Mouse (Mus musculus) layer of hippocampus, postnatal 36 days (tissue): ENCODE measurements around the gene Tcl1b3. TPM values are rescaled to one million over a fixed set of nuclear protein-coding genes. Genes with fewer than 3 reads are reported as not detected.
"Not testable (repeated sequence)": the region's sequence is repeated elsewhere in the genome, so short reads cannot be mapped to it uniquely, and the experiment has no call there.

ENCODE experiments used
- DNase-seq, 2 experiments: peaks; one replicate each; pipeline ENCODE4 v3.0.0; 2022
- total RNA-seq, 2 experiments: library from RNA; stranded (reverse); gene quantifications; 2 replicates each; pipeline ENCODE4 v1.2.3; 2021

Tcl1b3 gene
- not detected for total RNA-seq

GRCm38 (mm10) chr12:105190743-105191142 lies at the start of gene Tcl1b3:
TSS of gene Tcl1b3 (plus strand) at chr12:105191043.
- not testable (repeated sequence) for DNase-seq

GRCm38 (mm10) chr12:105143096-105143495 lies 47.7 kb upstream of the Tcl1b3 start:
- DNase-seq, result no peak

- DNase-seq, result not testable (repeated sequence)
These were observed 45.9 kb upstream of the Tcl1b3 start for GRCm38 (mm10) chr12:105144928-105145327.

- DNase-seq, result no peak
These were observed 45.1 kb upstream of the Tcl1b3 start, which contains the start of gene Tcl1b2 for GRCm38 (mm10) chr12:105145714-105146113. TSS of gene Tcl1b2 (plus strand) at chr12:105146014.

GRCm38 (mm10) chr12:105155286-105155685 lies 35.6 kb upstream of the Tcl1b3 start:
- peak in 1 of 2 experiments; percentile 1 for DNase-seq

- no peak for DNase-seq
These were observed 32.0 kb upstream of the Tcl1b3 start for GRCm38 (mm10) chr12:105158842-105159241.

GRCm38 (mm10) chr12:105159390-105159789 lies 31.5 kb upstream of the Tcl1b3 start, which contains the start of gene Tcl1b1:
TSS of gene Tcl1b1 (plus strand) at chr12:105159690.
- no peak for DNase-seq

GRCm38 (mm10) chr12:105166734-105167133 lies 24.1 kb upstream of the Tcl1b3 start:
- DNase-seq, result no peak

GRCm38 (mm10) chr12:105173366-105173765 lies 17.5 kb upstream of the Tcl1b3 start:
- no peak for DNase-seq

- DNase-seq, result peak; percentile 29 to 43
These were observed 16.5 kb upstream of the Tcl1b3 start for GRCm38 (mm10) chr12:105174318-105174717.

GRCm38 (mm10) chr12:105176044-105176443 lies 14.8 kb upstream of the Tcl1b3 start, which contains the start of gene Tcl1b5:
TSS of gene Tcl1b5 (plus strand) at chr12:105176344.
- not testable (repeated sequence) for DNase-seq

GRCm38 (mm10) chr12:105181040-105181644 lies 9.7 kb upstream of the Tcl1b3 start:
- not testable (repeated sequence) for DNase-seq

- DNase-seq, result not testable (repeated sequence)
These were observed 1.9 kb upstream of the Tcl1b3 start for GRCm38 (mm10) chr12:105188980-105189379.

- DNase-seq, result not testable (repeated sequence)
These were observed 9.0 kb downstream of the Tcl1b3 start for GRCm38 (mm10) chr12:105199684-105200497.

- DNase-seq, result not testable (repeated sequence)
These were observed 10.8 kb downstream of the Tcl1b3 start, which contains the start of gene Tcl1b4 for GRCm38 (mm10) chr12:105201657-105202056. TSS of gene Tcl1b4 (plus strand) at chr12:105201957.

- no peak for DNase-seq
These were observed 16.2 kb downstream of the Tcl1b3 start for GRCm38 (mm10) chr12:105207071-105207470.

- DNase-seq, result no peak
These were observed 17.6 kb downstream of the Tcl1b3 start for GRCm38 (mm10) chr12:105208441-105208840.

- DNase-seq, result no peak
These were observed 18.4 kb downstream of the Tcl1b3 start for GRCm38 (mm10) chr12:105209231-105209630.

- no peak for DNase-seq
These were observed 26.4 kb downstream of the Tcl1b3 start for GRCm38 (mm10) chr12:105217101-105217760.

GRCm38 (mm10) chr12:105222601-105223319 lies 31.9 kb downstream of the Tcl1b3 start, which contains the start of gene Tcl1:
TSS of gene Tcl1 (minus strand) at chr12:105222793.
- no peak for DNase-seq

- DNase-seq, result no peak
These were observed 33.9 kb downstream of the Tcl1b3 start for GRCm38 (mm10) chr12:105224621-105225320.
